Mouse (Mus musculus) liver, embryonic 11.5 days (tissue): Measurements from ENCODE around the gene Fer1l5. TPM values are rescaled to one million over a fixed set of nuclear protein-coding genes. Genes with fewer than 3 reads are reported as not detected.

Experiments used
- ATAC-seq: fragments of 200-750 bp; cut with Nextera tagmentation; replicated peaks from 2 replicates; pipeline ENCODE4 v1.8.0; 2017; ENCODE audit warnings: moderate number of reproducible peaks, mild to moderate bottlenecking, moderate TSS enrichment, moderate library complexity; ENCODE audit not compliant: low FRiP score
- DNase-seq: peaks from one replicate; pipeline ENCODE4 v3.0.0-alpha.2; 2017; ENCODE audit warnings: low spot score
- H3K27ac ChIP-seq: fragments of 300-500 bp; sonication (generic); 2 replicates; pipeline ENCODE4 v1.5.1; 2014; ENCODE audit warnings: mild to moderate bottlenecking, low read depth, low read length, control low read depth
- H3K27me3 ChIP-seq: fragments of 300-500 bp; sonication (generic); replicated peaks from 2 replicates; pipeline ENCODE4 v1.6.1; 2014; ENCODE audit warnings: low read length, mixed read lengths; ENCODE audit not compliant: control insufficient read depth, insufficient read depth
- H3K36me3 ChIP-seq: fragments of 300-500 bp; sonication (generic); 2 replicates; pipeline ENCODE4 v1.6.1; 2014; ENCODE audit warnings: mild to moderate bottlenecking, low read length, moderate library complexity, mixed read lengths; ENCODE audit not compliant: control insufficient read depth, insufficient read depth
- H3K4me1 ChIP-seq: fragments of 300-500 bp; sonication (generic); replicated peaks from 2 replicates; pipeline ENCODE4 v1.6.1; 2014; ENCODE audit warnings: low read length, mixed read lengths; ENCODE audit not compliant: control insufficient read depth, insufficient read depth
- H3K4me2 ChIP-seq: fragments of 300-500 bp; sonication (generic); 2 replicates; pipeline ENCODE4 v1.6.1; 2014; ENCODE audit warnings: mild to moderate bottlenecking, control low read depth, moderate library complexity
- H3K4me3 ChIP-seq: fragments of 300-500 bp; sonication (generic); 2 replicates; pipeline ENCODE4 v1.5.1; 2014; ENCODE audit warnings: low read depth, low read length, control low read depth
- H3K9ac ChIP-seq: fragments of 300-500 bp; sonication (generic); 2 replicates; pipeline ENCODE4 v1.6.1; 2014; ENCODE audit warnings: low read depth, low read length, control low read depth
- H3K9me3 ChIP-seq: fragments of 300-500 bp; sonication (generic); 2 replicates; pipeline ENCODE4 v1.6.1; 2016; ENCODE audit warnings: low read length, inconsistent platforms, mixed read lengths; ENCODE audit not compliant: control insufficient read depth
- WGBS: fragments of 180-500 bp; shearing (Covaris S2); extraction: QIAGEN DNeasy Blood & Tissue Kit; methylation state at CpG from one replicate; pipeline ENCODE4 v1.1.7; 2014; 5-methylcytosine and 5-hydroxymethylcytosine counted together
- polyA plus RNA-seq: library from polyadenylated mRNA; unstranded; fragments of >200 nt; fragmentation: Nextera tagmentation; extraction: Ambion mirVana; gene quantifications from 2 replicates; pipeline ENCODE4 v1.2.1, GENCODE M21; 2014

Gene Fer1l5
- polyA plus RNA-seq, 1 experiment from 2014 or later: 0.51 TPM

DNA sequence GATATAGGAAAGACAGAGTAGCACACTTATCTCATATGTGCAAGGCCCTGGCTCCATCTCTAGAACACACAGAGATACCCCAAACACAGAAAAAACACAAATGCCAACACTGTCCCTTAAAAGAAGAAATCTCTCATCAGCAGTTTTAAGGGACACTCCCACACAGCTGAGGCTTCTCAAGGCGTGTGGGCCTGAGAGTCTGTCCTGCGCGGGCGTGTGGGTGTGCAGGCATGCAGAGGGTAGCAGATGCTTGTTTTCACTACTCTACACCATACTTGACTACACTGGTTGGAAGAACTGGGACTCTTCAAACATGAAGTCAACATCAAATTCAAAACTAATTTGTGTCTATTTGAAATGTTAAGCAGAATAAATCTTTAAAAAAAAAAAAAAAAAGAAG is 19.7 kb upstream of the Fer1l5 start:
- WGBS: 84% methylated on average over 4 of the region's 4 CpGs
- no peaks in the 10 kb centered on the region for H3K4me1 ChIP-seq
- ATAC-seq: no peak
- H3K27ac ChIP-seq: no peak overlapping the region
- H3K36me3 ChIP-seq: peaks cover 69% of the 10 kb centered on the region
- H3K4me3 ChIP-seq: no peak overlapping the region
- H3K4me2 ChIP-seq: no peak overlapping the region
- no peak for DNase-seq
- no peaks in the 10 kb centered on the region for H3K27me3 ChIP-seq
- no peak overlapping the region for H3K9ac ChIP-seq
- no peaks in the 10 kb centered on the region for H3K9me3 ChIP-seq

DNA sequence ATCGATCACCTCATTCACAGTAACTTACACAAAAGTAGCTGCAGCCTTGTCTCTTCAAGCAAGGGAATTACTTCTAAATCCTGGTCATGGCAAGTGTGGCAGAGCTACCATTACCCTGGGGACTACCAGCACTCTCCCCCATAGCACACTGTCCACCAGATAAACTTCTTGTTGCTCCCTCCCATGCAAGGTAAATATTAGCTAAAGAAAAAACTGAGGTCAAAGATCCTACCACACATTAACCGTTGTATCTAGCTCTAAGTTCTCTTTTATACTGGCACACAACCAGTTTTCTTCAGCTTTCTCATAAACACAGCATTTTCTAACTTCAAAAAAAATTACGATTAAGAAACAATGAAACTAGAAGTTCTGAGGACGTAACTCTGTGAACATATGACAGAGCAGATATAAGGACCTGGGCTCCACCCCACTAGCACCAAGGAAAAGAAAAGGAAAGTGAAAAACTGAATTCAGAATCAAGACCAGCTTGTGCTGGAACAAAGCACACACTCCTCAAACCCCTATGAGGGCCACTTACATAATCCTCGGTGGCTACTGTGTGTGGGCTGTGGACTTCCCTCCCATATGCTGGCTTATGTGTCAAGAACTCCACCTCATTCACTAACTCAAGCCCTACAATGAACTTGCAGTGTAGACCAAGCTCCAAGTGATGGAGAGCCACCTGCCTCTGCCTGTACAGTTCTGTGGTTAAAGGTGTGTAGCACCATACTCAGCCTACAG is 15.0 kb upstream of the Fer1l5 start:
- no peak for DNase-seq
- no peaks in the 10 kb centered on the region for H3K4me1 ChIP-seq

DNA sequence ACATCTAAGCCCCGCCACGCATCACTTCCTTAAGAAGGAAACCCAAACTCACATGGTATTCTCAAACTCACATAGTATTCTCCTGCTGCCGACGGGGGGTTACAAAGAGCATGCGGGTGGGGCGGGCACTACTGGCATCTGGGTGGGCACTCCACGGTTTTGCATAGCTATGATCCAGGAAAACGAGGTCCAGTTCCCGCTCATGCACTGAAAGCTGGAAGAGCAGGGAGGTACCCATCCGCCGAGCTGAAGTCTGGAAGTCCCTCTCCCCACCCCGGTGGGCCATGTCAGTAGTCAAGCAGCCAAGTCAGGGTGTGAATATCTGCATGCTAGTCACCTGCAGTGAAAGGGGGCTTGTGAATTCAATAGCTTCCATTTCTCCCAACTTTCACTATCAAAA is 4.4 kb upstream of the Fer1l5 start:
- Histone ChIP-seq H3K27ac (no peak overlapping the region), H3K36me3 (peaks cover 13% of the 10 kb centered on the region; the same call in 1 of the 2 replicates), H3K4me2 (peak overlapping the region; percentile 89), H3K9ac (peak overlapping the region; percentile 86), H3K4me3 (peak overlapping the region; percentile 77), H3K27me3 (no peaks in the 10 kb centered on the region), H3K9me3 (no peaks in the 10 kb centered on the region), H3K4me1 (peaks cover 13% of the 10 kb centered on the region)
- ATAC-seq (no peak), DNase-seq (no peak)
- 58% methylated on average over 12 of the region's 12 CpGs for WGBS

More for the DNA sequence above, 15.0 kb upstream of the Fer1l5 start:
- Histone ChIP-seq H3K27ac (no peak overlapping the region), H3K4me3 (no peak overlapping the region), H3K36me3 (peaks cover 44% of the 10 kb centered on the region), H3K27me3 (no peaks in the 10 kb centered on the region), H3K4me2 (no peak overlapping the region), H3K9ac (no peak overlapping the region), H3K9me3 (no peaks in the 10 kb centered on the region)
- 83% methylated on average over 5 of the region's 5 CpGs for WGBS
- no peak for ATAC-seq

DNA sequence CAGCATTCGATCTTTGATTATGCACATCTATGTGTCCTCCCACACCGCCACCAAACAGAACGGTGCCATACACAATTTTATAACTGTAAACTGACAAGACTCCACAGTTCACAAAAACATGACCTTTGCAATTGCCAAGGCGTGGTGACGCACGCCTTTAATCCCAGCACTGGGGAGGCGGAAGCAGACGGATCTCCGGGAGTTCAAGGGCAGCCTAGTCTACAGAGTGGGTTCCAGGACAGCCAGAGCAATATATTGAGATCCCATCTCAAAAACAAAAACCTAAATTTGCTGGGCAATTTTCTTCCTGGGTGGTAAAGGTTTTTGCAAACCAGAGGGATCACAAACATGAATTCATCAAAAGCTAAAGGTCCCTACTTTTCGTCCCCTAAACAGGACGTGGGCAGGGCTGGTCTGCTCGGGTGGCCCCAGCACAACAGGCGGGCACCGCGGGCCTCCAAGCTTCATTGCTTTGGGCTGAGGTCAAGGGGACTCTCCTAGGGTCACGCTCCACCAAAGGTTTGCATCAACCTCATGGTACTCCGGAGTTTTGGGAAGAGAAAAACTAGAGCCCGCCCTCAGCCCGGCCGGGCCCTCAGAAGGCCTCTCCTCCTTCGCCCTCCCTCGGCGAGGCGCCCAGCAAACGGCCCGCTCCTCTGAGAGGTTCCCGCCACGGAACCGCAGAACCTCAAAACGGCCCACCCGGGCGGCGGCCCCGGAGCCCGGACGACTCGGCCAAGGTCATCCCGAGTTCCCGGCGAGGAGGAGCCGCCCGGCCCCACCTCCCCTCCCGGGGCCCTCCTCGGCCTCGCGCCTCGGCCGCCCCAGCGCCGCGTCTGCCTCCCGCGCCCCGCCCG is 3.8 kb upstream of the Fer1l5 start:
- Histone ChIP-seq H3K27me3 (no peaks in the 10 kb centered on the region), H3K4me3 (peak overlapping the region; percentile 77), H3K9me3 (no peaks in the 10 kb centered on the region), H3K4me2 (peak overlapping the region; percentile 89), H3K36me3 (peaks cover 13% of the 10 kb centered on the region; the same call in 1 of the 2 replicates), H3K4me1 (peaks cover 13% of the 10 kb centered on the region), H3K9ac (peak overlapping the region; percentile 86), H3K27ac (peak overlapping the region; percentile 74)
- ATAC-seq: peak; percentile 82
- DNase-seq: no peak
- WGBS: 5% methylated on average over 48 of the region's 55 CpGs

DNA sequence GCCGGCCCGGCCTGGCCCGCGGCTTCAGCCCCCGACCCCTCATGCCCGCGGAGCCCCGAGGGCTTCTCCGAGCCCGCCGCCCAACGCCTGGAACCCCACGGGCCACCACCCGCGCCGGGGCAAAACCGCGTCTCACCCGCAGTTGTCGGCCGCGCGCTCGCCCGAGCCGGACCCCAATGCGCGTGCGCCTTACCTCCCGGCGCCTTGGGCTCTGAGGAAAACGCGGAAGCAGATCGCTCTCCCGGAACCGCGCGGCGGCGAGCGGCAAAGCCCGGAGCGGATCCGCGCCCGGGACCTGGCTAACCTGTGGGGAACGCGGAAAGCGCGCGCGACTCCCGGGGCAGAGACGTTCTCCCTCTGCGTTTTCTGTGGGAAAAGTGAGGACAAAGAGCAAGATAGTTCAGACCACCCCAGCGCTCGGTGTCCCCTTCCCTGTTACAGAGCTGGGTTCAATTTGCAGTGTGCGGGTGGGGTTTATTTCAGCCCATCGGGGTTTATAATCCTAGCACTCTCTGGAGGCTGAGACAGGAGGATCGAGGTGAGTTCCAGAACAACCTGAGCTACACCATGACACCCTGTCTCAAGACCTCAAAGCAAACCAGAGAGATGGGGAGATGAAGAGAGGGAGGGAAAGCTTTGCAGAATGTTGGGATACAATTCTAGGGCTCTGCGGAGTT is 3.0 kb upstream of the Fer1l5 start, which contains the start of gene Kansl3:
Gene Kansl3 (minus strand): TSS at position 213 of the 677 bp plus-strand sequence.
- peak within 1 kb of the TSS; percentile 89 for H3K4me2 ChIP-seq
- peak; percentile 96 for DNase-seq
- peak within 1 kb of the TSS; percentile 74 for H3K27ac ChIP-seq
- H3K27me3 ChIP-seq: peaks cover 4% of the 10 kb centered on the region; the same call in 1 of the 2 replicates
- 3% methylated on average over 61 of the region's 61 CpGs for WGBS
- H3K4me1 ChIP-seq: peaks cover 13% of the 10 kb centered on the region
- peak within 1 kb of the TSS; percentile 86 for H3K9ac ChIP-seq
- H3K36me3 ChIP-seq: peaks cover 9% of the 10 kb centered on the region; the same call in 1 of the 2 replicates
- H3K4me3 ChIP-seq: peak within 1 kb of the TSS; percentile 77
- ATAC-seq: peak; percentile 87
- H3K9me3 ChIP-seq: no peaks in the 10 kb centered on the region

DNA sequence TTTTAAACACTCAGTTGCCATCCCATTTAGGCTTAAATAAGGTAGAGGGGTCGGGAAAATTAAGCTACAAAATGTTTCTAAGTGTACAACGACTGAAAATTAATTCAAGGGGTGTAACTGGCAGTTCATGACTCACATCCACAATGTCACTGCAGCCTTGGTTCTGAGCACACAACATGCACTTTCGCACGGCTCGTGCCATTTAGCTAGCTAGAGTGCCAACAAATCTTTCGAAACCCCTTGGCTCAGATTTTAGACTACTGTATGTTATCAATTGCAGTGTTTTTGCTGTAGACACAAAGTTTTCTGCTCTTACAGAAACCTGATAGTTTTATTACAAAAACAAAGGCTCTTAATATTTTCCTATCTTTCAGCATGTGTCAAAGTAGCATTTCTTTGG is 1.2 kb upstream of the Fer1l5 start:
- H3K9me3 ChIP-seq: no peaks in the 10 kb centered on the region

DNA sequence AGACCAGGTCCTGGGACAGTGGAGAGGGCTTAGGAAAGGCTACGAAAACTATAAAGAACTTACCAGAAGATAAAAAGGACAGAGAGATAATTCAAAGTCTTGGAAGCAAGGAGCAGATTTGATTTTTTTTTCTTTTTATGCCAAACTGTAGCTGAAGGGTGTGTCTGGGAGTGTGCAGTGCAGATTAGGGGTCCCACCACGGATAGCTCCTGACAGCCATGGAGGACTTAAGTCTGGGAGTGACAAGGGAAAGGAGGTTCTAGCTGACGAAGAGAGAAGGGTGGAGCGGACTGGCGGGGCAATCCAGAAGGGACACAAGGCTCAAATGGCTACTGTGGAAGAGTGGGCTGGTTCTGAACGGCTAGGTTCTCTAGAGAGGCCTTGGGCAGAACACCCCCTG is 6.8 kb downstream of the Fer1l5 start:
- ATAC-seq (peak; percentile 45; the same call in 1 of the 2 replicates), DNase-seq (no peak)
- H3K9ac ChIP-seq: no peak overlapping the region
- H3K4me1 ChIP-seq: no peaks in the 10 kb centered on the region
- 45% methylated on average over 6 of the region's 6 CpGs for WGBS
- H3K36me3 ChIP-seq: no peaks in the 10 kb centered on the region
- no peak overlapping the region for H3K27ac ChIP-seq
- no peaks in the 10 kb centered on the region for H3K9me3 ChIP-seq
- no peak overlapping the region for H3K4me2 ChIP-seq
- 0 out of 2 replicates have a peak, but pooled peaks cover 4% of the 10 kb centered on the region for H3K27me3 ChIP-seq
- H3K4me3 ChIP-seq: no peak overlapping the region

More for the DNA sequence above, 1.2 kb upstream of the Fer1l5 start:
- DNase-seq (no peak), ATAC-seq (no peak)
- no peak overlapping the region for H3K4me3 ChIP-seq
- no peak overlapping the region for H3K9ac ChIP-seq
- H3K27ac ChIP-seq: no peak overlapping the region
- 80% methylated on average over 6 of the region's 6 CpGs for WGBS
- H3K36me3 ChIP-seq: peaks cover 3% of the 10 kb centered on the region; the same call in 1 of the 2 replicates
- peaks cover 13% of the 10 kb centered on the region for H3K4me1 ChIP-seq
- H3K4me2 ChIP-seq: no peak overlapping the region
- peaks cover 8% of the 10 kb centered on the region; the same call in 1 of the 2 replicates for H3K27me3 ChIP-seq

DNA sequence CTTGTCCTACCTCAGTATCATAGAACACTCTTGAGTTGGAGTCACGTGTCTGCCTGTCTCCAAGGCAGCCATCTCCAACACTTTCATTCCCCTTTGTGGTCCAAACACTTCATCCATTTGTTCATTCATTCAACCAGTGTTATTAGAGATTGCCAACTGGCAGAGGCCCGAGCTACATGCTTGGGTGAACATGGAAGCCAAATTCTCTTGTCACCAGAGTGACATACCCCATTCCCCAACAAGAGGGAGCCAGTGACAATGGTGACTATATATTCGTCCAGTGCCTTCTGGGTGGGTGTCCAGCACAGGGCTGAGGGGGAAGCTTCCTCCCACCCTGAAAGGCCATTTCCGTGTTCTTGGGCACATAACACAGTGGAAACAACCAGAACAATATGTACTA is 7.5 kb downstream of the Fer1l5 start:
- H3K4me1 ChIP-seq: no peaks in the 10 kb centered on the region
- DNase-seq: no peak
- H3K27ac ChIP-seq: no peak overlapping the region
- H3K36me3 ChIP-seq: no peaks in the 10 kb centered on the region
- 66% methylated on average over 4 of the region's 4 CpGs for WGBS
- ATAC-seq: no peak
- no peak overlapping the region for H3K4me3 ChIP-seq
- H3K27me3 ChIP-seq: 0 out of 2 replicates have a peak, but pooled peaks cover 1% of the 10 kb centered on the region
- no peaks in the 10 kb centered on the region for H3K9me3 ChIP-seq
- H3K4me2 ChIP-seq: no peak overlapping the region
- H3K9ac ChIP-seq: no peak overlapping the region
